Mouse (Mus musculus) neural tube, embryonic 14.5 days (tissue): ENCODE results near the gene Ghrl. TPM values are rescaled to one million over a fixed set of nuclear protein-coding genes. Genes with fewer than 3 reads are reported as not detected.

ENCODE experiments used
- ATAC-seq: fragments of 200-750 bp; cut with Nextera tagmentation; 2 replicates; pipeline ENCODE4 v1.8.0; 2017; ENCODE audit warnings: low read depth, mild to moderate bottlenecking, moderate TSS enrichment, moderate library complexity
- H3K27ac ChIP-seq: fragments of 300-500 bp; sonication (generic); 2 replicates; pipeline ENCODE4 v1.5.1; 2014; ENCODE audit warnings: low read depth, mild to moderate bottlenecking, control low read depth, low read length, moderate library complexity, mixed read lengths
- H3K27me3 ChIP-seq: fragments of 300-500 bp; sonication (generic); 2 replicates; pipeline ENCODE4 v1.6.1; 2014; ENCODE audit warnings: low read length; ENCODE audit not compliant: control insufficient read depth, insufficient read depth
- H3K36me3 ChIP-seq: fragments of 300-500 bp; sonication (generic); 2 replicates; pipeline ENCODE4 v1.6.1; 2014; ENCODE audit warnings: low read length, mixed read lengths; ENCODE audit not compliant: control insufficient read depth, insufficient read depth
- H3K4me1 ChIP-seq: fragments of 300-500 bp; sonication (generic); 2 replicates; pipeline ENCODE4 v1.6.1; 2014; ENCODE audit warnings: low read length; ENCODE audit not compliant: control insufficient read depth, insufficient read depth
- H3K4me2 ChIP-seq: fragments of 300-500 bp; sonication (generic); 2 replicates; pipeline ENCODE4 v1.6.1; 2014; ENCODE audit warnings: mild to moderate bottlenecking, low read depth, low read length, control low read depth
- H3K4me3 ChIP-seq: fragments of 300-500 bp; sonication (generic); 2 replicates; pipeline ENCODE4 v1.5.1; 2014; ENCODE audit warnings: low read depth, low read length, control low read depth, mixed read lengths
- H3K9ac ChIP-seq: fragments of 300-500 bp; sonication (generic); replicated peaks from 2 replicates; pipeline ENCODE4 v1.6.1; 2014; ENCODE audit warnings: low read depth, mild to moderate bottlenecking, control low read depth, low read length, mixed read lengths
- H3K9me3 ChIP-seq: fragments of 300-500 bp; sonication (generic); 2 replicates; pipeline ENCODE4 v1.6.1; 2016; ENCODE audit warnings: low read length; ENCODE audit not compliant: control insufficient read depth
- WGBS: fragments of 180-500 bp; shearing (Covaris S2); extraction: QIAGEN DNeasy Blood & Tissue Kit; methylation state at CpG from one replicate; pipeline ENCODE4 v1.1.7; 2014; 5-methylcytosine and 5-hydroxymethylcytosine counted together
- polyA plus RNA-seq: library from polyadenylated mRNA; unstranded; fragments of >200 nt; fragmentation: Nextera tagmentation; extraction: Ambion mirVana; gene quantifications from 2 replicates; pipeline ENCODE4 v1.2.1, GENCODE M21; 2014

Gene Ghrl
- polyA plus RNA-seq, 1 experiment from 2014 or later, result 1.5 TPM

DNA sequence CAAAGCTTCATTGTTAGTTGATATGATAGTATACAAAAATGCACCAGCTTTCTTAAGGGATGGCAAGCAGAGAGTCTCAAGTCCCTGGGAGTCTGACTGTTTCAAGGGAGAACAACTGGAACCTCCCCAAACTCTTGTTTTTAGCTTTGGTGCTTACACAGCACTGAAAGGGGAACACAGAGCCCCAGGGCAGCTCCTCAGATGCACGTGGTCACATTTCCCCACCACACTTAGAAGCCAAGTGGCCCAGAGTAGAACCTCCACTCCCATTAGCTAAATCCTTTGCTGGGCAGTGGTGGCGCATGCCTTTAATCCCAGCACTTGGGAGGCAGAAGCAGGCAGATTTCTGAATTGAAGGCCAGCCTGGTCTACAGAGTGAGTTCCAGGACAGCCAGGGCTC lies 21.7 kb upstream of the Ghrl start:
- Histone ChIP-seq H3K4me1 (peaks cover 10% of the 10 kb centered on the region), H3K36me3 (peaks cover 1% of the 10 kb centered on the region), H3K27ac (no peak overlapping the region), H3K4me2 (no peak overlapping the region), H3K9me3 (no peaks in the 10 kb centered on the region), H3K9ac (no peak overlapping the region), H3K27me3 (no peaks in the 10 kb centered on the region; the same call in 1 of the 2 replicates), H3K4me3 (no peak overlapping the region)
- ATAC-seq, result no peak
- 64% methylated on average over 2 of the region's 2 CpGs for WGBS

DNA sequence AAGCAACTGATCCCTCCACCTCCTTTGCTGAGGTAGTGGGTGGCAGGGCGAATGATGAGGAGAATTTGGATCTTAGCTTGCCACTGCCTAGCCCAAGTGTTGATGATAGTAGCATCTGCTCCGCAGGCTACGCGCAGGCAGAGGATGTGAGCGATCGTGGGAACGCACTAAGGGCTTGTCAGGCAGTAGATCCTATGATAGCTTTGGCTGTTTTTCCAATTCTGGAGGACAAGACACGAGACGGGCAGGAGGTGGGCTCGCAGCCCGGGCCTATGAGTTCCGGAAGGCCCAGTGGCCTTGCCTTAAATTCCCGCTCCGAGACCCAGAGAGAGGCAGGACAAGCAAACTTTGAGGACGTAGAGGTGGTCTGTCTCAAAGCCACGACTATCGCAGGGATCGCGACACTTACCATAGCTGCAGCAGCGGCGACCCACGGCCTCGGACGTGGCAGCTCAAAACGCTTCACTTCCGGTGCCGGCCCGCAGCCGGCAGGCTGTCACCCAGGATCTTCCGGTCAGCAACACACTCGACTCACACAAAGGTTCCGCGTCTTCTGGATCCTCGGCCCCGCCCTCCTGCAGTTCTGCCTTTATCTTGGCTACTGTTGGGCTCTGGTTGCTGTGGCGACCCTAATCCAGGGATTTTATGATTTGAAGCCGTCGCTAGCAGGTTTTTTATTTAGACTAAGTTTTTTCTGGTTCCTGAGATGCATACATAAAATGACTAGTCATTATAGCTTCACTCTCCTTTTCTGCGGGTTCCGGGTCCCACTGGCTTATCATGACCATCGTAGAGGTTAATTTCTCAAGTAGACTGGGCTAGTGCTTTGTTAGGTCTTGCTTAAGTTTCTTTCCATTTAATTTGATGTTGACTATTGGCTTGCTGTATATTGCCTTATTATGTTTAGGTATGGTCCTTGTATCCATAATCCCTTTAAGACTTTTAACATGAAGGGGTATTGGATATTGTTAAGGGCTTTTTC lies 20.8 kb upstream of the Ghrl start, which contains the start of gene Sec13:
TSS of gene Sec13 (minus strand) at position 508 of the 982 bp plus-strand sequence.
- peak; percentile 88 for ATAC-seq
- no peaks in the 10 kb centered on the region for H3K9me3 ChIP-seq
- peak within 1 kb of the TSS; percentile 91 for H3K4me2 ChIP-seq
- WGBS, result 7% methylated on average over 41 of the region's 41 CpGs
- no peak within 1 kb of the TSS for H3K27ac ChIP-seq
- H3K4me3 ChIP-seq, result peak within 1 kb of the TSS; percentile 85
- no peaks in the 10 kb centered on the region; the same call in 1 of the 2 replicates for H3K27me3 ChIP-seq
- H3K36me3 ChIP-seq, result peaks cover 10% of the 10 kb centered on the region
- H3K9ac ChIP-seq, result peak within 1 kb of the TSS; percentile 83
- peaks cover 10% of the 10 kb centered on the region for H3K4me1 ChIP-seq

DNA sequence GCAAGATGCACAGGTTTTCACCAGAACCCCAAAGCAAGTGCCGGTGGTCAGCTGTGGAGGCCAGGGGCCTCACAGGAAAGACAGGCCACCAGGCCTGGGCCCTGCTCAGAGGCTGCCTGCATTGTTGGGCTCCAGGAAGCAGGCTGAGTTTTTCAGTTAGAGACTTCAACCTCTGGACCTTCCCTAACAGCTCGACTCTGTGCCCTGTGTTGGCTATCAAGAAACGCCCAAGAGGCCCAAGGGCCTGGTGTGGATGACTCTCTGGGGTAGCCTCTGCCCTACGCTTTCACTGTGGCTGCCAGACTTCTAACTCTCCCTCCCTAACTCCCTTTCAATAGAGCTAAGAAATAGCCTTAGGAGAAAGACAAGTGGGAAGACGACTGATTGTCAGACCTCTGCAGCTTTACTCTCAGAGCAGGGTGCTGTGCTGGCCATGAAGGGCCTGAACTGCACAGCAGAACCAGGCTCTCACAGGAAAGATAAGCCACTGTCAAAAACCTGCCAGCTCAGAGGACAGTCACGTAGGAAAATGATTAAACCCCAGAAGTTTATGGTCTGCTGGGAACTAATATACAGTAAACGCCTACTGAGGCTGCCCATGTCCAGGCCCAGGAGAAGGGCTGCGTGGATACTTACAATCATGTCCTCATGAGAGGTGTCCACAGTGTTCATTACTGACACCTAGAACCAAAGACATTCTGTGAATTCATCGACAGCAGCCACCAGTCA lies 17.8 kb upstream of the Ghrl start:
- Histone ChIP-seq H3K4me3 (no peak overlapping the region), H3K4me1 (peaks cover 10% of the 10 kb centered on the region), H3K9me3 (no peaks in the 10 kb centered on the region), H3K9ac (no peak overlapping the region), H3K4me2 (no peak overlapping the region), H3K36me3 (peaks cover 32% of the 10 kb centered on the region), H3K27me3 (no peaks in the 10 kb centered on the region; the same call in 1 of the 2 replicates), H3K27ac (no peak overlapping the region)
- 95% methylated on average over 9 of the region's 9 CpGs for WGBS
- ATAC-seq, result no peak

DNA sequence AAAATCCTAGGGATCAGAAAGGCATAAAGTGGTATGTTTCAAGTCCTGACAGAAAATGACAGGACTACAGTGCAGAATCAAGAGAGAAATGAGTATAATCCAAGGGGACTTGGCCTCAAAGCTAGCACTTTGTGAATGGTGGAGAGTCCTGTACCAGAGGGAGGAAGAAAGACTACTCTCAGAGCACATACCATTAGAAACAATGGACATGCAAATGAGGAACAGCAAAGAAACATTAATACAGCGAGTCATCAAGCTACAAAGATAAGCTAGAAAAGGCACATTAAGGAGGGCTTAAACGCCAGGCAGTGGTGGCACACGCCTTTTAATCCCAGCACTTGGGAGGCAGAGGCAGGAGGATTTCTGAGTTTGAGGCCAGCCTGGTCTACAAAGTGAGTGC lies 11.6 kb upstream of the Ghrl start:
- Histone ChIP-seq H3K9me3 (no peaks in the 10 kb centered on the region), H3K4me1 (no peaks in the 10 kb centered on the region), H3K9ac (no peak overlapping the region), H3K27ac (no peak overlapping the region), H3K4me3 (no peak overlapping the region), H3K36me3 (peaks cover 82% of the 10 kb centered on the region), H3K27me3 (no peaks in the 10 kb centered on the region), H3K4me2 (no peak overlapping the region)
- 97% methylated on average over 3 of the region's 3 CpGs for WGBS
- ATAC-seq, result no peak

DNA sequence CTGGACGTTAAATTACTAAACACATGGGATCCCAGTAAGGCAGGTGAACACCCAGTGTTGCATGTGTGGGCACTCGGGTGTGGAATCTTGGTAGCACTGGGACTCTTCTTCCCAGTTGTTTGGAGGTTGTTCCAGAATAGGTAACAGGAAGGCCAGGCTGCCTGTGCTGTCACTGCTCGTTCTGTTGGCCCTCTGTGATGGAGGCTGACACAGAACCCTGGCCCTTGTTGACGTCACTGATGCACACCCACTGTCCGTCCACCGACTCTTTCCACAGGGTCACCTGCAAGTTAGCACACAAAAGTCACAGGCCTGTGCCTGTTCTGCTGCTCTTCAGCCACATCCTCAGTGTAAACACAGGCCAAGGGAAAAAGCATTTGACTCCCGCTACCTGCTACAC lies 8.5 kb upstream of the Ghrl start:
- 93% methylated on average over 7 of the region's 7 CpGs for WGBS

DNA sequence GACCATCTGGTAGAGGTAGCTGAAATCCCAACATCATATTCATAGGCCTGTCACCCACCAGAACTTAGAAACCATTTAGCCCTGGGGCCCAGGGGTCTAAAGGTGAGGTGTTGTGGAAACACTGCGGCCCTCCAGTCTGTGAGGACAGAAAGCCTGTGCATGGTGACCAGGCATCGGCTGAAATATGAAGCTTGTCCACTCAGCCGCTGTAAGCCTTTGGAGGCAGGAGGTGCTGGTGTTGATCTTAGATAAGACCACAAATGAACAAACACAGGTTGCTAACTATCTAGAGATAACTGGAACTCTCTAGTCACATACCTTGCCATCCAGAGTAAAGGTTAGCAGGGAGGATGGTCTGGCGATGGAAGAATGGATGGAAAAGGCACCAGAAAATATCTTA lies 1.4 kb upstream of the Ghrl start:
- H3K27me3 ChIP-seq, result no peaks in the 10 kb centered on the region
- H3K36me3 ChIP-seq, result peaks cover 30% of the 10 kb centered on the region
- no peak overlapping the region for H3K4me3 ChIP-seq
- H3K9me3 ChIP-seq, result no peaks in the 10 kb centered on the region
- H3K27ac ChIP-seq, result no peak overlapping the region
- WGBS, result 98% methylated on average over 4 of the region's 4 CpGs
- H3K4me1 ChIP-seq, result no peaks in the 10 kb centered on the region
- ATAC-seq, result no peak
- H3K4me2 ChIP-seq, result no peak overlapping the region
- H3K9ac ChIP-seq, result no peak overlapping the region

More for the DNA sequence above, 8.5 kb upstream of the Ghrl start:
- H3K27me3 ChIP-seq, result no peaks in the 10 kb centered on the region
- H3K4me1 ChIP-seq, result no peaks in the 10 kb centered on the region
- peaks cover 62% of the 10 kb centered on the region for H3K36me3 ChIP-seq
- H3K9ac ChIP-seq, result no peak overlapping the region
- H3K9me3 ChIP-seq, result no peaks in the 10 kb centered on the region
- no peak for ATAC-seq
- H3K27ac ChIP-seq, result no peak overlapping the region
- no peak overlapping the region for H3K4me3 ChIP-seq
- no peak overlapping the region for H3K4me2 ChIP-seq

DNA sequence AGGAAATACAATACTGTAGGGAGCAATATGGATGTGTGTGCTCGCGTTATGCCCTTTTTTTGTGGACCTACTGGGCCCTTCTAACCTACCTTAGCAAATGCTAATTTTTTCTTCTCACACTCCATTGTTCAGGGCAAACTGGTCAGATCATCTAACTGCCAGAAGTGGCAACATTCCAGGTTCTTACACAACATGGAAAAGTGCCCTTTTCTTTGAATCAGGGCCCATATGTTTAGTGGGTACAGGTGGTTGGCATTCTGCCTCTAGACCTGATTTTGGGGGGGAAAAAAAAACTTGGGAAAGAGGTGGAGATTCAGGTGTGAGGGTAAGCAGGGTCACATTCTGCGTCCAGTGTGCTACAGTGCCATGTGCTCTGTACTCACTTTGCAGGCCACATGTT lies 2.1 kb downstream of the Ghrl start:
- 92% methylated on average over 3 of the region's 3 CpGs for WGBS
- Histone ChIP-seq H3K4me2 (no peak overlapping the region), H3K4me1 (no peaks in the 10 kb centered on the region), H3K27me3 (no peaks in the 10 kb centered on the region), H3K9ac (no peak overlapping the region), H3K9me3 (no peaks in the 10 kb centered on the region), H3K4me3 (no peak overlapping the region), H3K36me3 (peaks cover 54% of the 10 kb centered on the region), H3K27ac (no peak overlapping the region)
- no peak for ATAC-seq

DNA sequence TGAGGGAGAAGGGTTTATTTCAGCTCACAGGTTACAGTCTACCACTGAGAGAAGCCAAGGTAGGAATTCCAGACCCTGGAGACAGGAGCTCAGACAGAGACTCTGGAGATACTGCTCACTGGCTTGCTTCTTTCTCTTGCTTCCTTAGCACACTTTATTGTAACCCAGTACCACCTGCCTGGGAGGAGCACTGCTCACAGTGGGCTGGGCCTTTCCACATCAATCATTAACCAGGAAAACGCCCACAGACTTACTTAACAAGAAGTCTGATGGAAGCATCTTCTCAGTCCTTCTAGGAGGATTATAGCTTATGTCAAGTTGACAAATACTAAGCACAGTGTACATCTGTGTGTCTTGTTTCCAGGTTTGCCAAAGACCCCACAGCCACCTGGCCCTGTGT lies 4.9 kb downstream of the Ghrl start:
- H3K27ac ChIP-seq, result no peak overlapping the region

DNA sequence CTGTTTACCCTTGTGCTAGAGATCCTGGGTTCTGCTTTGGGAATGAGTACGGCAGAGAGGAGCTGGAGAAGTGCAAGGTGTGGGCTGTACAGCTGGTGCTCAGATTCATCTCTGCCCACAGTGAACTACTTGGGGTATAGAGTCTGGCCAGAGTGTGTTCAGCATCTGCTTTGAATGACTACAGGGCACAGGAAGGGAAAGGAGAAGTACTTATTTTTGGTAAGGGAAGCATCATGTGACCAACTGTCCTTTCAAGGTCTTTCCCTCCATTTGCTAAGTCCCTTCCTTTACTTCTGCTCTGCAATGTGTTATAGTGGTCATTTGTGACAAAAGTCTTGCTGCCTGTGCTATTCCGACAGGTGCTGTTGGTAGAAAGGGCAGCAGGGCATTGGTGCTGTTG lies 5.4 kb downstream of the Ghrl start:
- Histone ChIP-seq H3K36me3 (peaks cover 65% of the 10 kb centered on the region), H3K4me2 (no peak overlapping the region), H3K4me1 (no peaks in the 10 kb centered on the region), H3K9ac (no peak overlapping the region), H3K9me3 (no peaks in the 10 kb centered on the region), H3K27me3 (no peaks in the 10 kb centered on the region), H3K4me3 (no peak overlapping the region), H3K27ac (no peak overlapping the region)
- WGBS, result 85% methylated on average over 2 of the region's 2 CpGs
- ATAC-seq, result no peak

More for the DNA sequence above, 4.9 kb downstream of the Ghrl start:
- H3K9me3 ChIP-seq, result no peaks in the 10 kb centered on the region
- H3K4me2 ChIP-seq, result no peak overlapping the region
- no peak for ATAC-seq
- H3K4me1 ChIP-seq, result no peaks in the 10 kb centered on the region
- H3K4me3 ChIP-seq, result no peak overlapping the region
- H3K36me3 ChIP-seq, result peaks cover 64% of the 10 kb centered on the region
- H3K9ac ChIP-seq, result no peak overlapping the region
- H3K27me3 ChIP-seq, result no peaks in the 10 kb centered on the region
- WGBS, result 61% methylated on average over 1 of the region's 1 CpGs
